ENCODE assay signal across 28 mouse cellular contexts in genomic region chr9:106806503-106806902, GRCm38 (mm10).
"Had no signal": no experiment of that assay in that cellular context is flagged by ENCODE, and none has a peak within 500 bp of the region (broad histone marks: within the 10 kb centered on the region; RNA-seq: fewer than 3 reads in every experiment).

No protein-coding gene starts in this region.

- H3K36me3 ChIP-seq: embryonic facial prominence, embryonic 12.5 days; embryonic facial prominence, embryonic 13.5 days; embryonic facial prominence, embryonic 15.5 days; forebrain, embryonic 10.5 days; forebrain, embryonic 12.5 days; forebrain, embryonic 15.5 days; heart, embryonic 10.5 days had no signal

- DNase-seq: cerebellum, adult 2 months; cerebellum, adult 8-10 months; cerebellum, adult 9-10 months; cerebellum, adult 9-11 months; cerebellum, postnatal 10 days; cerebellum, postnatal 14 days; cerebellum, postnatal 25 days; cerebellum, postnatal 36 days; embryo, embryonic 11 days; forebrain, postnatal 0 days; gastrocnemius, adult 2 months; gastrocnemius, postnatal 10 days; gastrocnemius, postnatal 14 days; gastrocnemius, postnatal 25 days; gastrocnemius, postnatal 36 days; heart, adult 18-20 months; heart, adult 2 months had no signal

- H3K27ac ChIP-seq: embryonic facial prominence, embryonic 12.5 days; embryonic facial prominence, embryonic 13.5 days; embryonic facial prominence, embryonic 15.5 days; forebrain, embryonic 10.5 days; forebrain, embryonic 12.5 days; forebrain, embryonic 13.5 days; forebrain, embryonic 15.5 days; gastrocnemius, adult 2 months; heart, adult 2 months; heart, embryonic 10.5 days had no signal

- ATAC-seq: forebrain, embryonic 13.5 days; forebrain, embryonic 14.5 days; forebrain, embryonic 15.5 days; forebrain, embryonic 16.5 days; forebrain, postnatal 0 days had no signal

- H3K9ac ChIP-seq: embryonic facial prominence, embryonic 12.5 days; embryonic facial prominence, embryonic 13.5 days; embryonic facial prominence, embryonic 15.5 days; forebrain, embryonic 12.5 days; forebrain, embryonic 13.5 days; forebrain, embryonic 15.5 days; forebrain, postnatal 0 days had no signal

- H3K4me3 ChIP-seq: embryonic facial prominence, embryonic 12.5 days; embryonic facial prominence, embryonic 13.5 days; embryonic facial prominence, embryonic 15.5 days; erythroblast, embryonic 14.5 days; forebrain, embryonic 10.5 days; forebrain, embryonic 12.5 days; forebrain, embryonic 13.5 days; forebrain, embryonic 15.5 days; gastrocnemius, adult 2 months; heart, adult 2 months; heart, embryonic 10.5 days had no signal

- H3K9me3 ChIP-seq: embryonic facial prominence, embryonic 12.5 days had no signal

- H3K4me2 ChIP-seq: embryonic facial prominence, embryonic 12.5 days; embryonic facial prominence, embryonic 13.5 days; embryonic facial prominence, embryonic 15.5 days; forebrain, embryonic 12.5 days; forebrain, embryonic 13.5 days; forebrain, embryonic 15.5 days had no signal

- H3K4me1 ChIP-seq: embryonic facial prominence, embryonic 12.5 days; embryonic facial prominence, embryonic 13.5 days; embryonic facial prominence, embryonic 15.5 days; forebrain, embryonic 10.5 days; forebrain, embryonic 12.5 days; forebrain, embryonic 13.5 days; forebrain, embryonic 15.5 days; heart, embryonic 10.5 days had no signal

- H3K27me3 ChIP-seq: embryonic facial prominence, embryonic 12.5 days; embryonic facial prominence, embryonic 13.5 days; embryonic facial prominence, embryonic 15.5 days; forebrain, embryonic 12.5 days; forebrain, embryonic 13.5 days; forebrain, embryonic 15.5 days had no signal
